Mouse (Mus musculus): ENCODE measurements around the gene Csrnp3. TPM values are rescaled to one million over a fixed set of nuclear protein-coding genes. Genes with fewer than 3 reads are reported as not detected.
"Not testable (repeated sequence)": the region's sequence is repeated elsewhere in the genome, so short reads cannot be mapped to it uniquely, and the experiment has no call there.

The Csrnp3 gene
- total RNA-seq (2014; rRNA removed) (89.7 and 98.2 TPM in 2 replicates), polyA plus RNA-seq (2015; fragmentation: Nextera tagmentation; extraction: Ambion mirVana) (28.1 and 46.2 TPM in 2 replicates)

DNA sequence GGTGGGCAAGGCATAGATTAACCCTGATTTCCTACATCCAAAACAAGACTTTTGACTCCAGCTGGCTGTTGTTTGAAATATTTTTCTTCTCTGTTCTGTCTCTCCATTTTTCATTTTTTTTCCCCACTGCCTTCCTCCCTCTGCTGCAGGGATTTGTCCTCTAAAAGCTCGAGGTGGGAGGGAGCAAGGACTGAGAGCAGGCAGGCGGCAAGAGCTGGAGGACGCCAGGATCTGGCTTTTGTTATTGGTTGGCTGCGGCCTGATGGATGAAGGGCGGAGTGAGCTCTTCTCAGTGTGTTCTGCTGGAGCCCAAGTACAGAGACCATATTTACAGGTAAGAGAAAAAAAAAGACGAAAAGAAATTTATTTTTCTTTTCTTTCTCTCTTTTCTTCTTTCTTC is at the start of gene Csrnp3:
TSS of gene Csrnp3 (plus strand) at position 217 of the 400 bp plus-strand sequence.
- TF ChIP-seq CTCF (IDR thresholded peaks at IDR 0.05; ENCODE audit: low read depth) = no peak
- peak; percentile 92 for ATAC-seq
- no peaks in the 10 kb centered on the region for H3K36me3 ChIP-seq (ENCODE audit: insufficient read depth)
- H3K4me2 ChIP-seq (ENCODE audit: low read depth) = peak within 1 kb of the TSS; percentile 46
- DNase-seq = peak; percentile 88
- peak within 1 kb of the TSS; percentile 90 for H3K27ac ChIP-seq (ENCODE audit: low read depth, low read length)
- 1% methylated on average over 6 of the region's 6 CpGs for WGBS
- H3K9me3 ChIP-seq (ENCODE audit: low read length) = no peaks in the 10 kb centered on the region
- peak within 1 kb of the TSS; percentile 55 for H3K4me3 ChIP-seq (ENCODE audit: low read depth, low read length)
- peaks cover 2% of the 10 kb centered on the region; the same call in 1 of the 2 replicates for H3K4me1 ChIP-seq (ENCODE audit: insufficient read depth)
- peak within 1 kb of the TSS; percentile 74 for H3K9ac ChIP-seq
- H3K27me3 ChIP-seq (ENCODE audit: insufficient read depth, low read length) = no peaks in the 10 kb centered on the region

DNA sequence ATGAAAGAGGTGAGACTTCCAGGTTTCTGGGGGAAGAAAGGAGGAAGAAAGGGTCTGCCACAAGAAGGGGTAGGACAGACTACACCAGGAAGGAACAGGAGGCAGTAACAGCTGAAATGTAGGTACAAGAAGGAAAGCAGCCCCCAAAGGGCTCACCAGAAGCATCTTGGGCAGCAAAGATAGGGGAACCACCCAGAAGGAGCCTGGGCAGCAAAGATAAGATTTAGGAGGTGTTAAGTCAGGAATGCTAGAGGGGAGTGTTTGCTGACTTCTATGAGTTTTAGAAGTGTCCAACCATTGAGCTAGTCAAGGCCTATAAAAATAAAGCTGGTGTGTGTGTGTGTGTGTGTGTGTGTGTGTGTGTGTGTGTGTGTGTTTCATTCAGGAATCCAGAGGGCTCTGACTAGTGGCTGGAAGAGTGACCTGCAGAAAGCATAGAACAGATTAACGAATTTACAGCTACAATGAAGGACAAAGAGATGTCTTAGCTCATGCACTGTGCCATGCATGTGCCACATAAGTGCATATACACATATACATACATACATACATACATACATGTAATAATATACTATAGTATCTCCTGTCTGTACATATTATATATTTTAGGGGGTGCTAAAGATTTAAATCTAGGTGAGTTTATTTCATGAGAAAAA is 44.4 kb upstream of the Csrnp3 start:
- whole genome bisulfite sequencing = 68% methylated on average over 1 of the region's 1 CpGs
- Histone ChIP-seq H3K4me2 (ENCODE audit: low read depth) (no peak overlapping the region), H3K36me3 (ENCODE audit: insufficient read depth) (no peaks in the 10 kb centered on the region)

DNA sequence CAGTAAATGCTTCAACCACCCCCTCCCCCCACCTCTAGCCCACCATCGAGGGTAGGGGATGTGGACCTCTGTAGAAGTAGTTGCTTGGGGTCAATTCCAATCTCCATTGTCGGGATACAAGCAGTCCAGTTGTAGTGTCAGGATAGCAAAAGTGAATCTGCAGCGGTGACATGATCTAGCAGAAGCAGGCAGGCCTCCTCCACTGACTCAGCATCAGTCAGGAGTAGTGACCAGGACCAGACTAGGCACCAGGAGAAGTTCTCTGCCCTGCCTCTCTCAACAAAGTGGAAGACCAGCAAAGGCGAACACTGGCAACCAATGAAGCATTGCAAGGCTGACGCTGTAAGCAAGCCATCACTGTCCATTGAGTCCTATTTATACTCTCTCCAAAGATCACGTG is 39.0 kb upstream of the Csrnp3 start:
- Histone ChIP-seq H3K27ac (ENCODE audit: low read depth, low read length) (no peak overlapping the region), H3K4me2 (ENCODE audit: low read depth) (no peak overlapping the region), H3K4me1 (ENCODE audit: insufficient read depth) (no peaks in the 10 kb centered on the region), H3K9ac (no peak overlapping the region), H3K27me3 (ENCODE audit: insufficient read depth, low read length) (no peaks in the 10 kb centered on the region), H3K36me3 (ENCODE audit: insufficient read depth) (no peaks in the 10 kb centered on the region), H3K9me3 (ENCODE audit: low read length) (no peaks in the 10 kb centered on the region), H3K4me3 (ENCODE audit: low read depth, low read length) (no peak overlapping the region)
- WGBS = 91% methylated on average over 6 of the region's 6 CpGs
- ATAC-seq (no peak), DNase-seq (no peak)
- no peak for TF ChIP-seq CTCF (IDR thresholded peaks at IDR 0.05; ENCODE audit: low read depth)

More for the DNA sequence above, 44.4 kb upstream of the Csrnp3 start:
- no peaks in the 10 kb centered on the region for H3K9me3 ChIP-seq (ENCODE audit: low read length)
- TF ChIP-seq CTCF (IDR thresholded peaks at IDR 0.05; ENCODE audit: low read depth) = no peak
- H3K27ac ChIP-seq (ENCODE audit: low read depth, low read length) = no peak overlapping the region
- ATAC-seq (no peak), DNase-seq (no peak)
- no peaks in the 10 kb centered on the region for H3K4me1 ChIP-seq (ENCODE audit: insufficient read depth)
- no peak overlapping the region for H3K9ac ChIP-seq
- no peaks in the 10 kb centered on the region for H3K27me3 ChIP-seq (ENCODE audit: insufficient read depth, low read length)
- H3K4me3 ChIP-seq (ENCODE audit: low read depth, low read length) = no peak overlapping the region

DNA sequence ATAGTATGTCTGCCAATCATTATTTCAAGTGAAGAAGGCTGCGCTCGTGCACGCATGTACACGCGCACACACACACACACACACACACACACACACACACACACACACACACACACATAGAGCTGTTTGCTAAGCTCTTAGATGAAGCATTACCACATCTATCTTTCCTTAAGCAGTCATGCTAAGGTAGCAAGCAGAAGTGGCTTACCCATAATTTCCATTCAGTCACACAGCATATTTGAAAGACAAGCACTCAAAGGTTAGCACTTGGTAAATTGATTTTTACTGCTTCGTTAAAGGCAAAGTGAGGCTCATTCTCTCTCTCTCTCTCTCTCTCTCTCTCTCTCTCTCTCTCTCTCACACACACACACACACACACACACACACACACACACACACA is 34.4 kb upstream of the Csrnp3 start:
- DNase-seq = not testable (repeated sequence)
- peak; percentile 56; the same call in 1 of the 2 replicates for ATAC-seq
- 76% methylated on average over 6 of the region's 6 CpGs for WGBS

DNA sequence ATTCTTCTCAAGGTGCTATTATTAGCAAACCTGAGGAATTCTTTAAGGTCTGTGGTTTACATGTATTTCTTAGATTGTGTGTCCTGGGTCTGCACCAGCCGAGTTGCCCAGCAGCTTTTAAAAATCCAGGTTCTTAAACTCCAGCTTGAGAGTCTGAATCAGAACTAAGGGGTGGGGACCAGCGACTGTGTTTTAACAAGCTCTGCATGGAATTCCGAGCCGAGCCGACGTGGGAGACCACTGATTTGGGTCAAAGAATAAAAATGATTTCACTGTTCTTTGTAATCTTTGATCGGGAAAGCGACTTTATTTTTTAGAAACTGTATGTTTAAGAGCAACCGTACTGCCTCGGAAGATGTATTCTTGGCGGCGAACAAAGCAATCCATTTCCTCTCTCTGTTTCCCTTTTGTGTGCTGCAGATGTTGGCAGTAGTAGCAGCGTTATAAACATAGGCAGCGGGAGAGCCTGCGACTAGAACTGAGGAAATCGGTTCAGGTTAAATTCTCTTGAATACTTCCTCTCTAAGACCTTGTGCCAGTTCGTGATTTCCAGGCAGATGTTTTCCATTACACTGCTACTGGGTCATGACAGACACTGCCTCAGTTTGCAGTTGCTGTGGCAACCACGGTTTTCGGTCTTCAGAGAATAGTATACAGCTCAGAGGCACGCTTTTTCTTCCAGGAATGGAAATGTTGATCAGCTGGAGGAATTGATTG is 27.3 kb upstream of the Csrnp3 start:
- Histone ChIP-seq H3K27me3 (ENCODE audit: insufficient read depth, low read length) (no peaks in the 10 kb centered on the region), H3K9me3 (ENCODE audit: low read length) (no peaks in the 10 kb centered on the region), H3K4me1 (ENCODE audit: insufficient read depth) (no peaks in the 10 kb centered on the region), H3K27ac (ENCODE audit: low read depth, low read length) (peak overlapping the region; percentile 66), H3K36me3 (ENCODE audit: insufficient read depth) (no peaks in the 10 kb centered on the region), H3K4me2 (ENCODE audit: low read depth) (peak overlapping the region; percentile 30), H3K9ac (peak overlapping the region; percentile 35; the same call in 1 of the 2 replicates), H3K4me3 (ENCODE audit: low read depth, low read length) (peak overlapping the region; percentile 11; the same call in 1 of the 2 replicates)
- ATAC-seq = peak; percentile 96
- TF ChIP-seq CTCF (IDR thresholded peaks at IDR 0.05; ENCODE audit: low read depth) = no peak
- DNase-seq = peak; percentile 67
- 43% methylated on average over 20 of the region's 20 CpGs for WGBS

More for the DNA sequence above, 34.4 kb upstream of the Csrnp3 start:
- not testable (repeated sequence) for H3K4me3 ChIP-seq (ENCODE audit: low read depth, low read length); H3K4me1 ChIP-seq (ENCODE audit: insufficient read depth); H3K4me2 ChIP-seq (ENCODE audit: low read depth); H3K27ac ChIP-seq (ENCODE audit: low read depth, low read length); H3K36me3 ChIP-seq (ENCODE audit: insufficient read depth); H3K9me3 ChIP-seq (ENCODE audit: low read length); H3K9ac ChIP-seq; H3K27me3 ChIP-seq (ENCODE audit: insufficient read depth, low read length)

DNA sequence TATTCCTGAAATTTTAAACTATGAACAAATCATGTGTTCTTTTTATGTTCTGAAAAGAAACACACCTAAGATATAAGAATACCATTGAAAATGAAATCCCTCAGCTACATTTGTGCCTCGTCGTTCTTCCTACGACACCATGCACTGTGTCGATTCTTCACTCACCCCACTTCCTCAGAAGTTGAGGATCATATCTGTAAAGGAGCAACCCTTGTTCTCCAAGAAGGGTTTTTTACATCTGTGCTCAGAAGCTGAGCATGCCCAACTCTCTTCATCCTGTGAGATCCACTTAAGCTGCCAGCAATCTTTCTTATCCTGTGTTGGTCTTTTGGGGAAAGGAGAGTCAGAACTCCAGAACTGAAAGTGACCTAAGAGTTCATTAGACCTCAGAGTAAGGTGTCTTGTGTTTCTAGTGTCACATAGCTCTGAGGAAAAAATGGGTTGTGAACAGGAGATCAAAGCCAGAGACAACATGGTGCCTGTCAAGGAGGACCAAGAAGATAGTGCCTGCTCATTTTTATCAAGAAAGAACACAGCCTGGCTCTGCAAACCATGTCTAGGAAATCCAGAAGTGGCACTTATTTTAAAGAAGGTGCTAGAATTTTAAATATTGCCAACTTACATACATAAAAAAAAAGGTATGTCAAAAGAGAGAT is 25.3 kb upstream of the Csrnp3 start:
- no peaks in the 10 kb centered on the region for H3K36me3 ChIP-seq (ENCODE audit: insufficient read depth)
- H3K4me3 ChIP-seq (ENCODE audit: low read depth, low read length) = no peak overlapping the region
- H3K27me3 ChIP-seq (ENCODE audit: insufficient read depth, low read length) = no peaks in the 10 kb centered on the region
- H3K9me3 ChIP-seq (ENCODE audit: low read length) = no peaks in the 10 kb centered on the region
- WGBS = 92% methylated on average over 4 of the region's 4 CpGs
- H3K4me2 ChIP-seq (ENCODE audit: low read depth) = no peak overlapping the region
- DNase-seq (no peak), ATAC-seq (no peak)
- H3K4me1 ChIP-seq (ENCODE audit: insufficient read depth) = no peaks in the 10 kb centered on the region
- no peak for TF ChIP-seq CTCF (IDR thresholded peaks at IDR 0.05; ENCODE audit: low read depth)
- no peak overlapping the region for H3K27ac ChIP-seq (ENCODE audit: low read depth, low read length)
- H3K9ac ChIP-seq = no peak overlapping the region

DNA sequence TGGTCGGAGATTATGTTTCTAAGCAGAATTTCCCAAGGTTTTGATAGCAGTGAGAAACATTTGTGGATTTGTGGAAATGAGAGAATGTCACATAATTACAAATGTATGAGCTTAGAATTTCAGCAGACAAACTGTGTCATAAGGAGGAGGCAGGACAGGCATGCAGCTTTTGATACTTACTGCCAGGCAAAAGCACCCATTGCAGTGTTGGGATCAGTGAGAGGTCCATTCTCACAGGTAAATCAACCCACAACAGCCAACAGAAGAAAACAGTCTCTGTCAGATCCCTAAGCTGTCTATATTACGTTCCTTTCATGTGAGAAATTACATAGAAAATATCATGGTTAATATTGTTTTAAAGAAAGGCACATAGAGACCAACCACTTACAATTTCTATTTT is 19.3 kb upstream of the Csrnp3 start:
- Histone ChIP-seq H3K9ac (no peak overlapping the region), H3K4me3 (ENCODE audit: low read depth, low read length) (no peak overlapping the region), H3K27ac (ENCODE audit: low read depth, low read length) (peak overlapping the region; percentile 68), H3K36me3 (ENCODE audit: insufficient read depth) (no peaks in the 10 kb centered on the region), H3K9me3 (ENCODE audit: low read length) (no peaks in the 10 kb centered on the region), H3K27me3 (ENCODE audit: insufficient read depth, low read length) (no peaks in the 10 kb centered on the region), H3K4me1 (ENCODE audit: insufficient read depth) (no peaks in the 10 kb centered on the region), H3K4me2 (ENCODE audit: low read depth) (no peak overlapping the region)
- no peak for TF ChIP-seq CTCF (IDR thresholded peaks at IDR 0.05; ENCODE audit: low read depth)
- WGBS = 65% methylated on average over 2 of the region's 2 CpGs
- DNase-seq (peak; percentile 60), ATAC-seq (peak; percentile 61)

Measured in forebrain, postnatal 0 days (tissue).